Mouse (Mus musculus) embryonic facial prominence, embryonic 11.5 days (tissue): ENCODE results near the gene Bhlha9. TPM values are rescaled to one million over a fixed set of nuclear protein-coding genes. Genes with fewer than 3 reads are reported as not detected.
A peak's percentile ranks its signal among the peaks of the same experiment; 100 is the strongest.

Experiments used
- ATAC-seq: fragments of 200-750 bp; cut with Nextera tagmentation; replicated peaks from 2 replicates; pipeline ENCODE4 v1.8.0; 2017; ENCODE audit warnings: low read depth; ENCODE audit not compliant: insufficient number of reproducible peaks, low FRiP score, low TSS enrichment
- DNase-seq: peaks from one replicate; pipeline ENCODE4 v3.0.0-alpha.2; 2015; ENCODE audit warnings: low spot score
- H3K27ac ChIP-seq: fragments of 300-500 bp; sonication (generic); replicated peaks from 2 replicates; pipeline ENCODE4 v1.5.1; 2014; ENCODE audit warnings: mild to moderate bottlenecking, low read depth, low read length, control low read depth
- H3K27me3 ChIP-seq: fragments of 300-500 bp; sonication (generic); 2 replicates; pipeline ENCODE4 v1.6.1; 2014; ENCODE audit warnings: mild to moderate bottlenecking, low read length, moderate library complexity, mixed read lengths; ENCODE audit not compliant: control insufficient read depth, insufficient read depth
- H3K36me3 ChIP-seq: fragments of 300-500 bp; sonication (generic); replicated peaks from 2 replicates; pipeline ENCODE4 v1.6.1; 2014; ENCODE audit warnings: low read depth, mild to moderate bottlenecking, low read length, moderate library complexity, mixed read lengths; ENCODE audit not compliant: control insufficient read depth, insufficient read depth
- H3K4me1 ChIP-seq: fragments of 300-500 bp; sonication (generic); 2 replicates; pipeline ENCODE4 v1.6.1; 2014; ENCODE audit warnings: low read length, mixed read lengths; ENCODE audit not compliant: control insufficient read depth, insufficient read depth
- H3K4me2 ChIP-seq: fragments of 300-500 bp; sonication (generic); 2 replicates; pipeline ENCODE4 v1.6.1; 2014; ENCODE audit warnings: low read depth, mild to moderate bottlenecking, control low read depth, low read length, moderate library complexity
- H3K4me3 ChIP-seq: fragments of 300-500 bp; sonication (generic); 2 replicates; pipeline ENCODE4 v1.5.1; 2014; ENCODE audit warnings: low read depth, low read length, control low read depth
- H3K9ac ChIP-seq: fragments of 300-500 bp; sonication (generic); replicated peaks from 2 replicates; pipeline ENCODE4 v1.6.1; 2014; ENCODE audit warnings: mild to moderate bottlenecking, control low read depth, low read length
- H3K9me3 ChIP-seq: fragments of 300-500 bp; sonication (generic); replicated peaks from 2 replicates; pipeline ENCODE4 v1.6.1; 2016; ENCODE audit warnings: mild to moderate bottlenecking, low read length, inconsistent platforms, mixed read lengths; ENCODE audit not compliant: control insufficient read depth
- WGBS: fragments of 180-500 bp; shearing (Covaris S2); extraction: QIAGEN DNeasy Blood & Tissue Kit; methylation state at CpG from one replicate; pipeline ENCODE4 v1.1.7; 2014; 5-methylcytosine and 5-hydroxymethylcytosine counted together
- polyA plus RNA-seq: library from polyadenylated mRNA; unstranded; fragments of >200 nt; fragmentation: Nextera tagmentation; extraction: Ambion mirVana; gene quantifications from 2 replicates; pipeline ENCODE4 v1.2.1, GENCODE M21; 2014

Gene Bhlha9
- polyA plus RNA-seq, 1 experiment from 2014 or later = not detected

DNA sequence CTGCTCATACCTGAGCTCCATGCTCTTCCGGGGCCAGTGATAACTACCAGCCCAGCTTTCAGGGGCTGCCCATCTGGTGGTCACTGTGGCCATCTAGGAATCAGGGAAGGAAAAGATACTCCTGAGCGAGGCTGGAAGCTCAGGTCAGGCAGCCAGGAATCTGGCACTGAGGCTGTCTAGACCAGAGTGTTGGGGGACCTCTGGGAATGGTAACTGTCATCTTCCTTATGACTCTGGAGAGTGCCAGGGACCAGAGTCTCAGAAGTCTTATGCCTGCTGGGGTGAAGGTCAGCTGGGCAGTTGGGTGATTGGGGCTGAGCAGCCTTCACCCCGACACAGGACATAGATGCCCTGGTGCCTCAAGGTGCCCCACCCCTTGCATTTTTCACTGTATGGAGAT is 35.4 kb downstream of the Bhlha9 start:
- H3K36me3 ChIP-seq = no peaks in the 10 kb centered on the region
- H3K4me3 ChIP-seq = no peak overlapping the region
- H3K27me3 ChIP-seq = no peaks in the 10 kb centered on the region
- WGBS = 95% methylated on average over 3 of the region's 3 CpGs
- no peaks in the 10 kb centered on the region; the same call in 1 of the 2 replicates for H3K4me1 ChIP-seq
- no peaks in the 10 kb centered on the region for H3K9me3 ChIP-seq
- H3K27ac ChIP-seq = no peak overlapping the region
- H3K9ac ChIP-seq = no peak overlapping the region
- DNase-seq (no peak), ATAC-seq (no peak)
- no peak overlapping the region for H3K4me2 ChIP-seq

- H3K4me1 ChIP-seq = no peaks in the 10 kb centered on the region; the same call in 1 of the 2 replicates
- no peak for DNase-seq
- H3K27me3 ChIP-seq = no peaks in the 10 kb centered on the region
- H3K4me3 ChIP-seq = no peak overlapping the region
- no peaks in the 10 kb centered on the region for H3K36me3 ChIP-seq
- no peak overlapping the region for H3K4me2 ChIP-seq
- no peak overlapping the region for H3K9ac ChIP-seq
- H3K27ac ChIP-seq = no peak overlapping the region
- no peak for ATAC-seq
- WGBS = 94% methylated on average over 1 of the region's 1 CpGs
- H3K9me3 ChIP-seq = no peaks in the 10 kb centered on the region
These were observed 35.8 kb downstream of the Bhlha9 start for GRCm38 (mm10) chr11:76708066-76708465.

GRCm38 (mm10) chr11:76708881-76709280 is 36.6 kb downstream of the Bhlha9 start:
- H3K27ac ChIP-seq = no peak overlapping the region
- no peak overlapping the region for H3K4me3 ChIP-seq
- no peak overlapping the region for H3K9ac ChIP-seq
- no peak for ATAC-seq
- no peaks in the 10 kb centered on the region for H3K9me3 ChIP-seq
- DNase-seq = no peak
- H3K4me2 ChIP-seq = no peak overlapping the region
- no peaks in the 10 kb centered on the region; the same call in 1 of the 2 replicates for H3K4me1 ChIP-seq
- H3K27me3 ChIP-seq = no peaks in the 10 kb centered on the region
- H3K36me3 ChIP-seq = no peaks in the 10 kb centered on the region
- WGBS = 24% methylated on average over 1 of the region's 1 CpGs

DNA sequence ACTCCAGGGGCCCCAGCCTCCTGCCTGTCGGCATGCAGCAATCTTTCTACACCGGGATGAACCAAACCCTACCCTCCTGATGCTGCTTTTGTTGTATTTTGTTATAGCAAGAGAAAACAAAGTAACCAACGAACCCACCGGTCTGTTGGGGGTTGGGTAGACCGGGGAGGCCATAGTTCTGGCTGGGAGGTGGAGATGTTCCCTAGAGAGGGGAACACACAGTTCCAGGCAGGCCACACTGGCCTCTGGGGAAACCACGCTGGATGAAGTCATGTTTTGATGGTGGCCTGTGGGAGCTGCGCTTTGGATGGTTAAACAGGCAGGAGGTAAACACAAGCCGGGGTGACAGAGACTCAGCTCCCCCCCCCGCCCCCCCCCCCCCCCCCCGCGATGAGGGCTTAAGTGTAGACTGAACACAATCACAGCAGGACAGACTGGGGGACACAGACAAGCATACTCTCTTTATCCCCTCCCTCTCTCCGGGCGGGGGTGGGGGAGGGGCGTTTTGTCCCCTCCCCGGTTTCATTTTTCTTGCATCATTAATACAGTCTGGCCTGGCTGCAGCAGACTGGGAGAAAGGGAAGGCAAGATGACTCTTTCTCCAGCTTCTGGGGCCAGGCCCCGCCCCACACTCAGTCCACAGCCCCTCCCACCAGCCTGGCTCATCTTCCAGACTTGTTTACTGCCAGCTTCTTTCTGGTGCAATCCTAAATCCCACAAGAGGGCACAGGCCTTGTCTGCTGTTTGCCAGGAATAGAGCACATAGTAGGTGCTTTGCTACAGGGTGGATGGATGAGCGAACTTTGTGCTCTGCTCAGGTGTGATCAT is 37.6 kb downstream of the Bhlha9 start:
- Histone ChIP-seq H3K27me3 (no peaks in the 10 kb centered on the region), H3K9me3 (no peaks in the 10 kb centered on the region), H3K4me2 (no peak overlapping the region; the same call in 1 of the 2 replicates), H3K36me3 (no peaks in the 10 kb centered on the region), H3K27ac (no peak overlapping the region; the same call in 1 of the 2 replicates), H3K9ac (0 out of 2 replicates have a peak overlapping the region, but pooled peaks have one; percentile 32), H3K4me1 (no peaks in the 10 kb centered on the region; the same call in 1 of the 2 replicates), H3K4me3 (no peak overlapping the region)
- ATAC-seq = no peak
- 28% methylated on average over 10 of the region's 17 CpGs for WGBS
- peak; percentile 59 for DNase-seq

DNA sequence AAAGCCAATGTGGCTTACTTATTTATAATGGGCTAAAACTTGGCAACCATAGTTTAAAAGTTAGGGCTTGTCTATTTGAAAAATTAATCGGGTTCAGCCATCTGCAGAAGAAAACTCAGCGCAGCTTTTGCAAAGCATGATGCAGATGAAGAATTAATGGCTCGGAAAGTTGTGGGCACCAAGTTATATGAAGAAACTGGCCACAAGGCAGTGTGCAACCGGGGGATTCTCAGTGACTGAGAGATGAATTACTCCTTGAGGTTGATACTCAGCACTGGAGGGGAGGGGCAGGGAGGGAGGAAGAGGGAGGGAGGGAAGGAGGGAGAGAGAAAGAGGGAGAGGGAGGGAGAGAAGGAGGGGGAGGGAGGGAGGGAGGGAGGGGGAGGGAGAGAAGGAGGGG is 44.7 kb downstream of the Bhlha9 start:
- WGBS = 82% methylated on average over 4 of the region's 4 CpGs

More for the DNA sequence above, 44.7 kb downstream of the Bhlha9 start:
- Histone ChIP-seq H3K4me1 (no peaks in the 10 kb centered on the region), H3K27ac (no peak overlapping the region), H3K9me3 (no peaks in the 10 kb centered on the region), H3K36me3 (no peaks in the 10 kb centered on the region), H3K4me3 (no peak overlapping the region), H3K27me3 (no peaks in the 10 kb centered on the region), H3K9ac (no peak overlapping the region), H3K4me2 (no peak overlapping the region)
- DNase-seq = no peak
- no peak for ATAC-seq

Other genes starting within 250 kb of the Bhlha9 start
- gene Abr, start 50.2 kb upstream of the Bhlha9 start, polyA plus RNA-seq = 31.9 and 32.3 TPM in 2 replicates
- gene Trarg1, start 7.3 kb downstream of the Bhlha9 start, polyA plus RNA-seq = 0.24 TPM in 1 of 2 replicates, not detected in the other
- 28.5 and 29.7 TPM in 2 replicates for gene Gosr1, start 91.1 kb downstream of the Bhlha9 start, polyA plus RNA-seq
- 14.3 and 15.0 TPM in 2 replicates for gene Cpd, start 174.5 kb downstream of the Bhlha9 start, polyA plus RNA-seq
- not detected in 2 replicates for gene Tmigd1, start 229.7 kb downstream of the Bhlha9 start, polyA plus RNA-seq